Mouse (Mus musculus): ENCODE results near the gene Zyg11b. TPM values are rescaled to one million over a fixed set of nuclear protein-coding genes. Genes with fewer than 3 reads are reported as not detected.

Gene Zyg11b
- total and polyA plus RNA-seq, 3 experiments, result 9.3 to 14.2 (median 11.8) TPM

DNA sequence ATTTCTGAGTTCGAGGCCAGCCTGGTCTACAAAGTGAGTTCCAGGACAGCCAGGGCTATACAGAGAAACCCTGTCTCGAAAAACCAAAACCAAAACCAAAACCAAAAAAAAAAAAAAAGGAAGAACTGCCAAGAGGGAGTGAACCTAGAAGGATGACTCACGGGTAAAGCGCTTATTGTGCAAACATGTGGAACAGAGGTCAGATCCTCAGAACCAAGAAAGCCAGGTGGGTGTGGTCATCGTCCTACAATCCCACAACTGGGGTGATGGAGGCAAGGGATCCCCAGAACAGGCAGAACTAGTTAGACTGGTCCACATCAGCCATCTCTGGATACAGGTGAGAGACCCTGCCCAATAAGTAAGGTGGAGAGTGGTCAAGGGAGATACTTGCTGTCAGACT, 46.2 kb upstream of the Zyg11b start:
- peak; percentile 54 for DNase-seq (ENCODE audit: extremely low read depth)
- H3K4me2 ChIP-seq (ENCODE audit: insufficient read depth, low read depth, poor library complexity, severe bottlenecking), result peak overlapping the region; percentile 45; the same call in 1 of the 2 replicates

DNA sequence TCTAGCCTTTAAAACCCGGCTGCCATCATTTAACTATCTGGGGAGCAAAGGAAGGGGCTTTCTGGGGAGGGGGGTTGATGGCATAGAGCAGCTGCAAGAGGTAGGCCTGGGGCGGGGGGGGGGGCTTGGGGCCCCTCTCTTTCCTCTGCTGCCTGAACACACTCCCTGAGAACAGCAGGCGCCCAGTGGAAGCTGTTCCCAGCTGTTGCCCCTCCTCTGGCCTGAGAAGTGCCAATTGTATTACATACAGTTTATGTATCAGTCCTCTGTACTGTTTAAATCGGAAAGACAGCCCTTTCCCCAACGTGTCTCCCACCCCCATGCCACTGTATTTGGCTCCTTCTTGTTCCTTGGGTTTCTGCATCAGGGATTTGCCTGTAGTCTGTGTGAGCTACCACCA, 44.9 kb upstream of the Zyg11b start:
- H3K4me2 ChIP-seq (ENCODE audit: insufficient read depth, low read depth, poor library complexity, severe bottlenecking), result no peak overlapping the region
- H3K4me3 ChIP-seq (replicated peaks in 1 of 3; ENCODE audit: low read depth in 2 of 3, low read length in 2 of 3, poor library complexity in 1 of 3), result no peak overlapping the region
- H3K9ac ChIP-seq (ENCODE audit: insufficient read depth, low read depth), result no peak overlapping the region
- TF ChIP-seq ETS1 (conservative IDR thresholded peaks at IDR 0.05; ENCODE audit: low read depth, low read length) (no peak), JUN (IDR thresholded peaks at IDR 0.05; ENCODE audit: insufficient read depth, low read depth, low read length) (no peak), SMC3 (IDR thresholded peaks at IDR 0.05; ENCODE audit: low read depth, low read length) (no peak), USF1 (IDR thresholded peaks at IDR 0.05; ENCODE audit: low read depth, low read length) (no peak)
- no peaks in the 10 kb centered on the region for H3K79me2 ChIP-seq (replicated peaks; ENCODE audit: control insufficient read depth, extremely low read depth, insufficient read depth, poor library complexity, severe bottlenecking)
- peaks cover 8 to 39% of the 10 kb centered on the region in 2 experiments for H3K4me1 ChIP-seq (ENCODE audit: control insufficient read depth in 1 of 2, insufficient read depth in 2 of 2)
- no peaks in the 10 kb centered on the region for H3K9me3 ChIP-seq (replicated peaks; ENCODE audit: low read length)
- dilution Hi-C loops (cut with MboI; ENCODE audit: extremely low pct_ligation_motif_present, extremely low pct_unique_long_range_greater_than_20kb, low sequenced_read_pairs), result no loop called here
- H3K27me3 ChIP-seq (replicated peaks), result no peaks in the 10 kb centered on the region
- in situ Hi-C loops (cut with MboI; ENCODE audit: low pct_ligation_motif_present, low pct_unique_long_range_greater_than_20kb, low sequenced_read_pairs), result loop anchor here (25.0 kb wide), 1 partner anchor 216 kb away; no protein-coding TSS in a partner anchor
- no peak for DNase-seq (ENCODE audit: extremely low read depth)
- H3K36me3 ChIP-seq (replicated peaks in 1 of 2; ENCODE audit: control insufficient read depth in 1 of 2, insufficient read depth in 1 of 2, low read length in 1 of 2), result peaks cover 0 to 9% of the 10 kb centered on the region in 2 experiments
- no peak overlapping the region for H3K27ac ChIP-seq (ENCODE audit: insufficient read depth, low read depth)

More for the DNA sequence above, 46.2 kb upstream of the Zyg11b start:
- in situ Hi-C loops (cut with MboI; ENCODE audit: low pct_ligation_motif_present, low pct_unique_long_range_greater_than_20kb, low sequenced_read_pairs) (loop anchor here (25.0 kb wide), 1 partner anchor 215 kb away; no protein-coding TSS in a partner anchor), dilution Hi-C loops (cut with MboI; ENCODE audit: extremely low pct_ligation_motif_present, extremely low pct_unique_long_range_greater_than_20kb, low sequenced_read_pairs) (no loop called here)
- H3K9ac ChIP-seq (ENCODE audit: insufficient read depth, low read depth), result no peak overlapping the region
- H3K27me3 ChIP-seq (replicated peaks), result no peaks in the 10 kb centered on the region
- H3K4me3 ChIP-seq (replicated peaks in 1 of 3; ENCODE audit: low read depth in 2 of 3, low read length in 2 of 3, poor library complexity in 1 of 3), result no peak overlapping the region
- H3K4me1 ChIP-seq (ENCODE audit: control insufficient read depth in 1 of 2, insufficient read depth in 2 of 2), result peaks cover 8 to 46% of the 10 kb centered on the region in 2 experiments
- no peak overlapping the region for H3K27ac ChIP-seq (ENCODE audit: insufficient read depth, low read depth)
- H3K9me3 ChIP-seq (replicated peaks; ENCODE audit: low read length), result no peaks in the 10 kb centered on the region
- H3K79me2 ChIP-seq (replicated peaks; ENCODE audit: control insufficient read depth, extremely low read depth, insufficient read depth, poor library complexity, severe bottlenecking), result no peaks in the 10 kb centered on the region
- peak; percentile 87 for TF ChIP-seq ZNF384 (IDR thresholded peaks at IDR 0.05; ENCODE audit: low read depth, low read length)
- TF ChIP-seq NELFE (IDR thresholded peaks at IDR 0.05; ENCODE audit: low read depth, low read length), result no peak
- peak; percentile 73 for TF ChIP-seq ETS1 (conservative IDR thresholded peaks at IDR 0.05; ENCODE audit: low read depth, low read length)
- H3K36me3 ChIP-seq (replicated peaks in 1 of 2; ENCODE audit: control insufficient read depth in 1 of 2, insufficient read depth in 1 of 2, low read length in 1 of 2), result peaks cover 0 to 2% of the 10 kb centered on the region in 2 experiments

DNA sequence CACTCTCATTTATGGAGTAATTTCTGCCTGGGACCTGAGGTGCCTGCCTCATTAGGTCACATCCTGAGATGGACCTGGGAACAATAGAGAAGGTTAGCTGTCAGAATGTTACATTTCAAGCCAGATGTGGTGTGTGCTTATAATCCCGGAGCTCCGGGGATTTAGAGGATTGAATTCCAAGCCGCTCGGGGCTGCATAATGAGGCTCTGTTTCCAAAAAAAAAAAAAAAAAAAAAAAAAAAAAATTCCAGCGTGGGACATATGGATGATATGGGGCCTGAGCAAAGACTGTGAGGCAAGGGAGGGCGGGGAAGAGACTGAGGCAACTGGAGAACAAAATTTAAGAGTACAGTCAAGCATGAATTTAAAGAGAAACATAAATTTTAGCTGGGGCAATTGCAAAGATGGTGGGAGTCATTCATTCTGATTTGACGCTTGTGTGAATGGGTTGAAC, 43.8 kb upstream of the Zyg11b start:
- dilution Hi-C loops (cut with MboI; ENCODE audit: extremely low pct_ligation_motif_present, extremely low pct_unique_long_range_greater_than_20kb, low sequenced_read_pairs) (no loop called here), in situ Hi-C loops (cut with MboI; ENCODE audit: low pct_ligation_motif_present, low pct_unique_long_range_greater_than_20kb, low sequenced_read_pairs) (loop anchor here (25.0 kb wide), 1 partner anchor 218 kb away; no protein-coding TSS in a partner anchor)
- no peaks in the 10 kb centered on the region for H3K27me3 ChIP-seq (replicated peaks)
- H3K79me2 ChIP-seq (replicated peaks; ENCODE audit: control insufficient read depth, extremely low read depth, insufficient read depth, poor library complexity, severe bottlenecking), result no peaks in the 10 kb centered on the region
- TF ChIP-seq POLR2AphosphoS2 (IDR thresholded peaks at IDR 0.05; ENCODE audit: low read depth, low read length) (no peak), USF2 (conservative IDR thresholded peaks at IDR 0.05; ENCODE audit: low read depth, low read length) (no peak), TCF12 (IDR thresholded peaks at IDR 0.05; ENCODE audit: low read depth, low read length) (no peak), MAZ (IDR thresholded peaks at IDR 0.05; ENCODE audit: low read depth, low read length) (no peak), E2F4 (IDR thresholded peaks at IDR 0.05; ENCODE audit: insufficient replicate concordance, low read depth, low read length) (no peak), HCFC1 (IDR thresholded peaks at IDR 0.05; ENCODE audit: low read depth, low read length) (no peak), KAT2A (IDR thresholded peaks at IDR 0.05; ENCODE audit: insufficient replicate concordance, low read length) (no peak), TBP (conservative IDR thresholded peaks at IDR 0.05; ENCODE audit: low read depth, low read length) (no peak), ZMIZ1 (IDR thresholded peaks at IDR 0.05; ENCODE audit: low read depth, low read length) (no peak), GABPA (IDR thresholded peaks at IDR 0.05; ENCODE audit: insufficient replicate concordance, low read depth, low read length) (no peak), JUN (IDR thresholded peaks at IDR 0.05; ENCODE audit: insufficient read depth, low read depth, low read length) (no peak), IRF4 (IDR thresholded peaks at IDR 0.05; ENCODE audit: low read depth, low read length) (no peak), MAX (IDR thresholded peaks at IDR 0.05; ENCODE audit: low read length) (no peak), RAD21 (IDR thresholded peaks at IDR 0.05; ENCODE audit: low read depth, low read length) (no peak), ETS1 (conservative IDR thresholded peaks at IDR 0.05; ENCODE audit: low read depth, low read length) (no peak), BHLHE40 (IDR thresholded peaks at IDR 0.05; ENCODE audit: low read depth, low read length) (no peak), SMC3 (IDR thresholded peaks at IDR 0.05; ENCODE audit: low read depth, low read length) (no peak), RCOR1 (conservative IDR thresholded peaks at IDR 0.05; ENCODE audit: low read depth, low read length) (no peak)
- H3K4me1 ChIP-seq (ENCODE audit: control insufficient read depth in 1 of 2, insufficient read depth in 2 of 2), result peaks cover 6 to 28% of the 10 kb centered on the region in 2 experiments
- no peak overlapping the region for H3K4me2 ChIP-seq (ENCODE audit: insufficient read depth, low read depth, poor library complexity, severe bottlenecking)
- H3K27ac ChIP-seq (ENCODE audit: insufficient read depth, low read depth), result no peak overlapping the region
- no peak overlapping the region for H3K9ac ChIP-seq (ENCODE audit: insufficient read depth, low read depth)
- no peak for DNase-seq (ENCODE audit: extremely low read depth)
- peaks cover 3 to 20% of the 10 kb centered on the region in 2 experiments for H3K36me3 ChIP-seq (replicated peaks in 1 of 2; ENCODE audit: control insufficient read depth in 1 of 2, insufficient read depth in 1 of 2, low read length in 1 of 2)
- no peaks in the 10 kb centered on the region for H3K9me3 ChIP-seq (replicated peaks; ENCODE audit: low read length)
- H3K4me3 ChIP-seq (replicated peaks in 1 of 3; ENCODE audit: low read depth in 2 of 3, low read length in 2 of 3, poor library complexity in 1 of 3), result no peak overlapping the region
